Mouse (Mus musculus) 3134 (cell line): ENCODE results near the gene Chdh.

Source experiments
- DNase-seq: peaks from one replicate; pipeline ENCODE4 v3.0.0-alpha.2; 2011; ENCODE audit warnings: low spot score; ENCODE audit not compliant: insufficient read length; ENCODE audit errors: extremely low read depth

Chdh gene

DNA sequence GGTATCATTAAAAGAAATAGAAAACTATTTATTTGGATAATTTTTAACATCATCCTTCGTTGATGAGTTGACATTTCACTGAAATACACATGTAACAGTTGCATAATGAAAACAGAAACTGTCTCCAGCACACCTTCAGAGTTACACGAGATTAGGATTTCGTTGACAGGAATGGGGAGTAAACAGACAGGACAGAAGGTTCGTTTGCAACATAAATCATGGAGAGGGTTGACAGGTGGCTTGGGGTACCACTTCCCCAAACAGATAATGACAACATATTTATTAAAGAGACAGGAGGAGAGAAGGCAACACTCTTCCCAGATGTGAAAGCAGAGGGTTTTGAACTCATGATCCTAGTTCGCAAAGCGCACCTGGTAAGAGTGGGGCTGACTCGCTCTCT, 46.1 kb downstream of the Chdh start:
- no peak for DNase-seq

DNA sequence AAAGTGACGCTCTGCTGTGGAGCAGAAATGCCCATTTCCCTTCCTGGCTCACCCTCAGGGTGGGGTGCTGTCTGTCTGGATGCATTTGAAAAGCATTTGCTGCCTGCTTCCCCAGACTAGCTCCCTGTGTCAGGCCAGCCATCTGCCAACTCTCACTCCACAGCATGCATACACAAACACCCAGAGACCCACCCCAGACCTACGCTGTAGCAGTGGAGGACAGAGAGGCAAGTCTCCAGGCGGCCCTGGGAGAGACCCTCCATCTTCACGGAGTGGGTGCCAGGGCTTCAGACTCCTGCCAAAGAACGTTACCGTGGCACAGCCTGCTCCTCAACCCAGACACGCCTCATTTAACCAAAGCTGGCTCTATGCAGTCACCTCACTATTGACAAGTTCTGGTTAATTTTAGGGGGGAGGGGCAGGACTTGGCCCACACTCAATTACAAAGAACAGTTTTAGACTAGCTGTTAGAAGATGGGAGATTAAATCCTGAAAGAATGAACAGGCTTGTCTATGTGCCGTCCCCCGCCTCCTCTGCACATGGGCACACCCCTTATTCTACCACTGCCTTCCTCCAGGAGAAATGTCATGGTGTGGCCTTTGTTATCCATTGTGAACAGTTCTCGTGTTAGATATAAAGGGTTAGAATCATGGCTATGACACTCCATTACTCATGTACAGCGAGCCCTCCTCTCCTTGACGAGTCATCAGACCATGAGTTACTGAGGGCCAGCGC, 47.4 kb downstream of the Chdh start:
- DNase-seq, result no peak

DNA sequence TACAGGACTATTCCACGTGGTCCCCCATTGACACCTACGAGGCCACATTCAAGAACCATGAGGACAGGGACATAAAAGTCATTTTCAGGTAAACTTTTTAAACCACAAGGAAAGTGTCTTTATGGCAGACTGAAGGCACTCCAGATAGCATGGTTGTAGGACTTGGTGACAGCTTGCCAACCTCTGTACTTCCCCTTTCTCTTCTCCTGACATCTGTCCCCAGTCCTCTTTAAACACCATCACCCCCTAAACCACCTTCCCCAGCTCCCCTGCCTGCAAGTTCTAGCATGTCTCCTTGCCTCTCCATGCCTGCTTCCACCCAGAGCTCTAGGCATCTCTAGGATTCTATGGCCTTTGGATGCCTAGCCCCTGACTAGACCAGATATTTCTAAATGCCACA, 56.0 kb downstream of the Chdh start:
- DNase-seq, result no peak

DNA sequence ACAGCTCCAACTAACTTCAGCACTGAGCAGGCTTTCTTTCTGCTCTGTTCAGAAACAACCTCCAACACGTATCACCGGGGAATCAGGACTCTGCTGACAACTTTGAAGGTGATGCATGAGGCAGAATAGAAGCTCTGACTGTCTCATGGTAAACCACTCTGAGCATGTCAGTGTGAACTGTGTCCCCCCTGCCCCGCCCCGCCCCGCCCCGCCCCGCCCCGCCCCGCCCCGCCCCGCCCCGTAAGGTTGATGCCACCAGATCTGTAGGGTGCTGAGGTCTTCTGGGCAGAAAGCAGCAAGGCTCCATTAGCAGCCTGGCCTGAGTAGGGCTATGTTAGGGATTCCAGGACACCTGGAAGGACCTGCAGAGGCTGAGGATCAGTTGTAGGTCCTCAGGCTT, 57.9 kb downstream of the Chdh start:
- DNase-seq, result no peak

DNA sequence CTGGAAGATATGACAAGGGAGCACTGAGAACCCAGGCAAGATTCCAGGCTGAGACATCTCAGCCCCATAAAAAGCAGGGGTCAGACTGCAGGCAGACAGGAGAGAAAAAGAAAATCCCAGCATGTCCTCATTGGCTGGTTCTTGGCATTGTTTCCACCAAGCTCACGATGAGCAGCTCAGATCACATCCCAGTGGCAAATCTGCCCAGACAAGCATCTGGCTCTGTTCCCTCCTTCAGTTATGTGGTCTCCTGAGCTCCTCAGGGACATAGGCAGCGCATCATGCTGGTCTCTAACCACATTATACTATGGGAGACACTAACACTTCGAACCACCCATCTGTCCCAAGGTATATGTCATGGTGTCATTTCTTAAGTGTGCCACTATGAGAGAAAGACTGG, 59.7 kb downstream of the Chdh start:
- no peak for DNase-seq

DNA sequence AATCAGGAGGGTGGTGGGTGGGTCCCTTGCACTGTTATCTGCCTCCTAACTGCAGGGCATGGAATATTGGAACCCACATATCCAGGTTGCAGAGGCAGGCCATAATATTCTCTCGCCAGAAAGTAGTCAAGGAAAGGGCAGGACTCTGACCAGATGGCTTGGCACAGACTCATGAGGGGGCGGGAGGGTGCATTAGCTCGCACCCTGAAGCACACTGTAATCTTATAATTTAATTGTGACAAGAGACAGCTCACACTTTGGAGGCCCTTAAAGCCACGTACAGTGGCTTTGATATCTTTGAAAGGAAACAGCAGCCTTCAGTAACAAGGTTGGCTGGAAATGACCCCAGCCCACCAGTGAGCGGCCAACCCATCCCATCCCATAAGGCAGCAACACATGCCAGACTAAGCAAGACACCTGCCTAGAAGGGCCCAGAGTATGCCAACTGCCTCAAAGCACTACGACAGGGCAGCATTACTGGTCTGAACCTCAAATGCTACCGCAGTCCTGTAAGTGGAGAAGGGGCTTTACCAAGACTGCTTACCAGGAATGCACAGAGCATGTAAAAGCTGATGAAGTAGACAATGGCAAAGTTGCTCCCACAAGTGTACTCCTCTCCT, 66.6 kb downstream of the Chdh start:
- no peak for DNase-seq

DNA sequence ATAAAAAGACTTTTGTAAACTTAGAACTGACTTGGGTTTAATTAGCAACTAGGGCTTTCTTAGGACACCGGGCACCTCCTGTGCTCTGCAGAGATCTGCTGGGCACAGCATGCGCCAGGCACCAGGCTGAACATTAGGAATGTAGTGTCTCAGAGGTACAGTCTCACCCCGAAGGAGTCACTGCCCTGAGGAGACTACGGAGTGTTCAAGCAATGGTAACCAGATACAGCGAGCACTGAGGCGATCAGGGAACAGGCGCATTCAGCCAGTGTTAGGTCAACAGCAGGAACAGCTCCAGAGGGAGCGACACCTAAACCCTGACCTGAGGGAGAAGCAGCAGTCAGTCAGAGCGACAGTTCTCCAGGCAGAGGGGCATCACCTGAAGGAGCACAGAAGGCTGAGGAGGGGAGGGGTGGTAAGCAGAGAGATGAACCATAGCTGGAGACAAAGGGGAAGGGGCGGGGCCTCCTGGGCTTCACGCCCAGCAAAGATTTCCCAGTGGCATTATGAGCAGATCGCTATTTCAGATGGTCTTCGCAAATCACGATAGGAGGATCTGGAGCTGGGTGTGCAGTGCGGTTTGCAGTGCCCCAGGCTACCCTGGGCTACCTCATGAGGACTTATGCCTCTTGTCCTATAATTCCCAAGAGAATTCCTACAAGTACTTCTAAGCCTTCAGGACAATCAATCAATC, 69.4 kb downstream of the Chdh start:
- DNase-seq, result no peak

DNA sequence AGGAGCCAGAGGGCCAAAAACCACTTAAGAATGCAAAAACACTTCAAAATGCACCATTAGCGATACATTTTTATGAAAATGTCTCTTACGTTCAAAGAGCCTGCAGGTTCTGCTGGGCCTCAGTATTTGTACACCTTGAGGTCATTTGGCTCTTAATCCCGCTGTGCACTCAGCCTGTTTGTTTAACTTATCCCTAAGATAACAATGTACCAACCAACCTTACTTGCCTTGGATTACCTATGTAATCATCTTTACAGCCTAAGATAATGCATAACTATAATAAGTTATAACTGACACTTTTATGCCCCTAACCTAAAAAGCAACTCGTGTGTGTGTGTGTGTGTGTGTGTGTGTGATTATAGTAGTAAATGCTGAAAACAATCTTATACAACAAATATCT, 70.9 kb downstream of the Chdh start:
- no peak for DNase-seq
